Mouse (Mus musculus) hematopoietic stem cell, adult 5-6 weeks (primary cell): ENCODE data around the gene Mtcl1. TPM values are rescaled to one million over a fixed set of nuclear protein-coding genes. Genes with fewer than 3 reads are reported as not detected.

Source experiments
- ATAC-seq, 2 experiments: fragments of 125-278 bp in 1 of 2; replicated peaks in 1 of 2; 2 replicates each; pipeline ENCODE4 v1.8.0; 2016 to 2017; ENCODE audit warnings: inconsistent platforms in 2 of 2, mild to moderate bottlenecking in 2 of 2, moderate number of reproducible peaks in 2 of 2, low read depth in 1 of 2, moderate TSS enrichment in 1 of 2; ENCODE audit not compliant: low FRiP score in 2 of 2, poor library complexity in 2 of 2, severe bottlenecking in 2 of 2, insufficient read depth in 1 of 2, low TSS enrichment in 1 of 2
- total RNA-seq: library from RNA; stranded (forward); fragments of 172-1452, 232-1000 nt; gene quantifications from 2 replicates; pipeline ENCODE4 v1.2.3, GENCODE M21; 2017

Gene Mtcl1
- total RNA-seq, 1 experiment from 2014 or later: not detected

GRCm38 (mm10) chr17:66321933-66322332 lies 127.6 kb downstream of the Mtcl1 start:
- no peak for ATAC-seq

GRCm38 (mm10) chr17:66320716-66321372 lies 128.7 kb downstream of the Mtcl1 start:
- ATAC-seq: no peak

GRCm38 (mm10) chr17:66318031-66318430 lies 131.5 kb downstream of the Mtcl1 start:
- ATAC-seq: no peak

- no peak for ATAC-seq
Observed at GRCm38 (mm10) chr17:66317576-66317975, 132.0 kb downstream of the Mtcl1 start.

GRCm38 (mm10) chr17:66317156-66317555 lies 132.4 kb downstream of the Mtcl1 start:
- no peak for ATAC-seq

- ATAC-seq: no peak
Observed at GRCm38 (mm10) chr17:66315451-66315850, 134.1 kb downstream of the Mtcl1 start.

- no peak for ATAC-seq
Observed at GRCm38 (mm10) chr17:66314566-66315285, 134.8 kb downstream of the Mtcl1 start.

GRCm38 (mm10) chr17:66301906-66302305 lies 147.6 kb downstream of the Mtcl1 start:
- no peak for ATAC-seq

GRCm38 (mm10) chr17:66301267-66301666 lies 148.3 kb downstream of the Mtcl1 start:
- no peak for ATAC-seq

- no peak for ATAC-seq
Observed at GRCm38 (mm10) chr17:66297721-66298120, 151.8 kb downstream of the Mtcl1 start.

- ATAC-seq: no peak
Observed at GRCm38 (mm10) chr17:66293581-66293980, 156.0 kb downstream of the Mtcl1 start.

GRCm38 (mm10) chr17:66289894-66290293 lies 159.7 kb downstream of the Mtcl1 start:
- no peak for ATAC-seq

Other genes with a start within 250 kb of the Mtcl1 start
- 28.0 and 54.4 TPM in 2 replicates for gene Rab12, start 70.0 kb upstream of the Mtcl1 start, total RNA-seq
- not detected in 2 replicates for gene Themis3, start 144.9 kb upstream of the Mtcl1 start, total RNA-seq